Mouse (Mus musculus) forebrain, embryonic 15.5 days (tissue): Measurements from ENCODE around the gene Zc3h7a. TPM values are rescaled to one million over a fixed set of nuclear protein-coding genes. Genes with fewer than 3 reads are reported as not detected.
"Not testable (repeated sequence)": the region's sequence is repeated elsewhere in the genome, so short reads cannot be mapped to it uniquely, and the experiment has no call there.

Source experiments
- ATAC-seq: fragments of 200-750 bp; cut with Nextera tagmentation; replicated peaks from 2 replicates; pipeline ENCODE4 v1.8.0; 2017; ENCODE audit warnings: mild to moderate bottlenecking, moderate TSS enrichment, moderate library complexity
- H3K27ac ChIP-seq: fragments of 300-500 bp; sonication (generic); replicated peaks from 2 replicates; pipeline ENCODE4 v1.5.1; 2015; ENCODE audit warnings: mild to moderate bottlenecking, inconsistent platforms
- H3K27me3 ChIP-seq: fragments of 300-500 bp; sonication (generic); 2 replicates; pipeline ENCODE4 v1.6.1; 2015; ENCODE audit warnings: inconsistent platforms
- H3K36me3 ChIP-seq: fragments of 300-500 bp; sonication (generic); 2 replicates; pipeline ENCODE4 v1.6.1; 2015; ENCODE audit warnings: mild to moderate bottlenecking, inconsistent platforms
- H3K4me1 ChIP-seq: fragments of 300-500 bp; sonication (generic); 2 replicates; pipeline ENCODE4 v1.6.1; 2015; ENCODE audit warnings: inconsistent platforms
- H3K4me2 ChIP-seq: fragments of 300-500 bp; sonication (generic); replicated peaks from 2 replicates; pipeline ENCODE4 v1.6.1; 2015; ENCODE audit warnings: mild to moderate bottlenecking, inconsistent platforms
- H3K4me3 ChIP-seq: fragments of 300-500 bp; sonication (generic); 2 replicates; pipeline ENCODE4 v1.5.1; 2015; ENCODE audit warnings: mild to moderate bottlenecking, inconsistent platforms
- H3K9ac ChIP-seq: fragments of 300-500 bp; sonication (generic); replicated peaks from 2 replicates; pipeline ENCODE4 v1.6.1; 2015; ENCODE audit warnings: mild to moderate bottlenecking, inconsistent platforms
- H3K9me3 ChIP-seq: fragments of 300-500 bp; sonication (generic); 2 replicates; pipeline ENCODE4 v1.6.1; 2016; ENCODE audit warnings: inconsistent platforms
- WGBS: fragments of 180-500 bp; shearing (Covaris S2); methylation state at CpG from one replicate; pipeline ENCODE4 v1.1.7; 2015; ENCODE audit warnings: mixed read lengths; 5-methylcytosine and 5-hydroxymethylcytosine counted together
- polyA plus RNA-seq: library from polyadenylated mRNA; unstranded; fragments of >200 nt; fragmentation: Nextera tagmentation; extraction: Ambion mirVana; gene quantifications from 2 replicates; pipeline ENCODE4 v1.2.1, GENCODE M21; 2015

The Zc3h7a gene
- polyA plus RNA-seq, 1 experiment from 2014 or later, result 74.8 TPM

GRCm38 (mm10) chr16:11176884-11177244 is 671 bp upstream of the Zc3h7a start:
- no peaks in the 10 kb centered on the region for H3K36me3 ChIP-seq
- H3K4me3 ChIP-seq, result peak overlapping the region; percentile 87
- no peaks in the 10 kb centered on the region for H3K9me3 ChIP-seq
- H3K9ac ChIP-seq, result peak overlapping the region; percentile 76; the same call in 1 of the 2 replicates
- H3K4me2 ChIP-seq, result peak overlapping the region; percentile 69
- H3K27ac ChIP-seq, result no peak overlapping the region
- ATAC-seq, result no peak
- peaks cover 17% of the 10 kb centered on the region for H3K4me1 ChIP-seq
- no peaks in the 10 kb centered on the region for H3K27me3 ChIP-seq
- 3% methylated on average over 4 of the region's 4 CpGs for WGBS

- H3K36me3 ChIP-seq, result no peaks in the 10 kb centered on the region
- peak overlapping the region; percentile 87 for H3K4me3 ChIP-seq
- H3K4me2 ChIP-seq, result peak overlapping the region; percentile 69
- peak; percentile 72 for ATAC-seq
- H3K9me3 ChIP-seq, result no peaks in the 10 kb centered on the region
- WGBS, result under 1% methylated on average over 72 of the region's 72 CpGs
- peak overlapping the region; percentile 76 for H3K9ac ChIP-seq
- peaks cover 17% of the 10 kb centered on the region for H3K4me1 ChIP-seq
- H3K27me3 ChIP-seq, result no peaks in the 10 kb centered on the region
- H3K27ac ChIP-seq, result peak overlapping the region; percentile 84
Measured at GRCm38 (mm10) chr16:11175489-11176207, 545 bp downstream of the Zc3h7a start.

- no peak for ATAC-seq
- no peaks in the 10 kb centered on the region for H3K27me3 ChIP-seq
- peak overlapping the region; percentile 69 for H3K4me2 ChIP-seq
- H3K4me3 ChIP-seq, result peak overlapping the region; percentile 87
- H3K4me1 ChIP-seq, result peaks cover 17% of the 10 kb centered on the region
- no peaks in the 10 kb centered on the region for H3K9me3 ChIP-seq
- H3K36me3 ChIP-seq, result no peaks in the 10 kb centered on the region
- H3K9ac ChIP-seq, result peak overlapping the region; percentile 76
- peak overlapping the region; percentile 84 for H3K27ac ChIP-seq
- WGBS, result 7% methylated on average over 9 of the region's 9 CpGs
Measured at GRCm38 (mm10) chr16:11175100-11175488, 1.1 kb downstream of the Zc3h7a start.

GRCm38 (mm10) chr16:11174671-11175081 is 1.5 kb downstream of the Zc3h7a start:
- H3K27me3 ChIP-seq, result no peaks in the 10 kb centered on the region
- peaks cover 17% of the 10 kb centered on the region for H3K4me1 ChIP-seq
- H3K4me2 ChIP-seq, result peak overlapping the region; percentile 69
- H3K9ac ChIP-seq, result peak overlapping the region; percentile 76
- H3K9me3 ChIP-seq, result no peaks in the 10 kb centered on the region
- H3K4me3 ChIP-seq, result peak overlapping the region; percentile 87
- H3K36me3 ChIP-seq, result no peaks in the 10 kb centered on the region
- no peak for ATAC-seq
- whole genome bisulfite sequencing, result 4% methylated on average over 10 of the region's 10 CpGs
- H3K27ac ChIP-seq, result peak overlapping the region; percentile 84; the same call in 1 of the 2 replicates

- Histone ChIP-seq H3K9me3 (no peaks in the 10 kb centered on the region), H3K4me3 (no peak overlapping the region), H3K4me2 (no peak overlapping the region), H3K36me3 (no peaks in the 10 kb centered on the region), H3K9ac (no peak overlapping the region), H3K27me3 (no peaks in the 10 kb centered on the region), H3K4me1 (peaks cover 13% of the 10 kb centered on the region), H3K27ac (no peak overlapping the region)
- 91% methylated on average over 6 of the region's 6 CpGs for WGBS
- no peak for ATAC-seq
Measured at GRCm38 (mm10) chr16:11171679-11172078, 4.5 kb downstream of the Zc3h7a start.

GRCm38 (mm10) chr16:11166431-11166830 is 9.8 kb downstream of the Zc3h7a start:
- 78% methylated on average over 2 of the region's 2 CpGs for WGBS
- H3K4me3 ChIP-seq, result no peak overlapping the region
- H3K4me1 ChIP-seq, result no peaks in the 10 kb centered on the region
- no peaks in the 10 kb centered on the region for H3K27me3 ChIP-seq
- H3K9me3 ChIP-seq, result no peaks in the 10 kb centered on the region
- no peak overlapping the region for H3K9ac ChIP-seq
- no peak overlapping the region for H3K4me2 ChIP-seq
- H3K27ac ChIP-seq, result no peak overlapping the region
- ATAC-seq, result no peak
- peaks cover 12% of the 10 kb centered on the region for H3K36me3 ChIP-seq

- 81% methylated on average over 3 of the region's 3 CpGs for WGBS
- Histone ChIP-seq H3K4me3 (no peak overlapping the region), H3K4me1 (no peaks in the 10 kb centered on the region), H3K27me3 (no peaks in the 10 kb centered on the region), H3K9ac (no peak overlapping the region), H3K36me3 (peaks cover 16% of the 10 kb centered on the region), H3K9me3 (no peaks in the 10 kb centered on the region), H3K4me2 (no peak overlapping the region), H3K27ac (no peak overlapping the region)
- no peak for ATAC-seq
Measured at GRCm38 (mm10) chr16:11164695-11165255, 11.4 kb downstream of the Zc3h7a start.

GRCm38 (mm10) chr16:11157721-11158120 is 18.5 kb downstream of the Zc3h7a start:
- H3K36me3 ChIP-seq, result peaks cover 63% of the 10 kb centered on the region
- not testable (repeated sequence) for H3K9ac ChIP-seq, H3K4me2 ChIP-seq, ATAC-seq, H3K27me3 ChIP-seq, H3K4me3 ChIP-seq, H3K4me1 ChIP-seq, H3K27ac ChIP-seq, H3K9me3 ChIP-seq
- 69% methylated on average over 2 of the region's 3 CpGs for WGBS

- H3K4me1 ChIP-seq, result no peaks in the 10 kb centered on the region
- no peak overlapping the region for H3K9ac ChIP-seq
- no peak overlapping the region for H3K4me2 ChIP-seq
- ATAC-seq, result no peak
- H3K27ac ChIP-seq, result no peak overlapping the region
- peaks cover 66% of the 10 kb centered on the region for H3K36me3 ChIP-seq
- H3K9me3 ChIP-seq, result no peaks in the 10 kb centered on the region
- no peaks in the 10 kb centered on the region for H3K27me3 ChIP-seq
- no peak overlapping the region for H3K4me3 ChIP-seq
Measured at GRCm38 (mm10) chr16:11154500-11154899, 21.7 kb downstream of the Zc3h7a start.

- ATAC-seq, H3K27ac ChIP-seq, H3K4me1 ChIP-seq, H3K9me3 ChIP-seq, H3K9ac ChIP-seq, H3K4me3 ChIP-seq, H3K27me3 ChIP-seq, H3K4me2 ChIP-seq: not testable (repeated sequence)
- H3K36me3 ChIP-seq, result peaks cover 49% of the 10 kb centered on the region
- 17% methylated on average over 56 of the region's 56 CpGs for WGBS
Measured at GRCm38 (mm10) chr16:11143706-11144483, 32.3 kb downstream of the Zc3h7a start.

GRCm38 (mm10) chr16:11134348-11135344 is 41.5 kb downstream of the Zc3h7a start, which contains the start of gene Txndc11:
TSS of gene Txndc11 (minus strand) at chr16:11134650.
- ATAC-seq, result peak; percentile 100
- WGBS, result under 1% methylated on average over 71 of the region's 80 CpGs
- peak within 1 kb of the TSS; percentile 93 for H3K27ac ChIP-seq
- no peaks in the 10 kb centered on the region for H3K27me3 ChIP-seq
- peak within 1 kb of the TSS; percentile 64 for H3K4me2 ChIP-seq
- H3K4me1 ChIP-seq, result peaks cover 28% of the 10 kb centered on the region
- no peaks in the 10 kb centered on the region for H3K9me3 ChIP-seq
- peaks cover 24% of the 10 kb centered on the region for H3K36me3 ChIP-seq
- peak within 1 kb of the TSS; percentile 69 for H3K4me3 ChIP-seq
- peak within 1 kb of the TSS; percentile 81 for H3K9ac ChIP-seq
